Mouse (Mus musculus) kidney, adult 10 weeks (tissue): ENCODE measurements around the gene Suds3. TPM values are rescaled to one million over a fixed set of nuclear protein-coding genes. Genes with fewer than 3 reads are reported as not detected.

Source experiments
- polyA plus RNA-seq: library from polyadenylated mRNA; stranded (reverse); fragments of 350-450 nt; fragmentation: Illumina TruSeq; extraction: RNeasy Lipid Tissue Mini Kit (QIAGEN cat#74804); gene quantifications from one replicate; pipeline ENCODE4 v1.2.3, GENCODE M21; 2014; ENCODE audit warnings: low read depth, low replicate concordance

The Suds3 gene
- 32.7 TPM for polyA plus RNA-seq

DNA sequence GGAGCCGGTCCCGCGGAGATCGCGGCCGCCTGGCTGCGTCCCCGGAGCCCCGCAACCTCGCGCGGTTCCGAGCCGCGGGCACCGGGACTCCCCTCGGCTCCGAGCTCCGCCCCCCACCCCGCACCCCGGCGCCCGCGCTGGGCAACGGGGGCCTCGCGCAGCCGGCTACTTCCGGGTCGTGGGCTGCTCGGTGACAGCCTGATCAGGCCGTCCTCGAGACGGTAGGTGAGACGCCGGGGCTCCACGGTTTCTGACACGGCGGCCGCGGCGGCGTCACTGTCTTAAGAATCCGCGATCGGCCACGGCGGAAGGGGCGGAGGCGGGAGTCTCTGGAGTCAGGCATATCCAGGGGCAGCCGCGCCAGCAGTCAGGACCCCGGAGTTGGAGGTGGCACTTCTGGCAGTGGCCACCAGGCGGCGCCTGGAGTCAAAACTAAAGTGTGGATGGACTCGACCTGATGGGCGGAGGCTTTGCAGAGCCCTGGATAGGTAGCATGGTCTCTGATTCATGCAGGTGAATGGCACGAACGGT is at the start of gene Suds3:
TSS of gene Suds3 (minus strand) at position 278 of the 531 bp plus-strand sequence.

DNA sequence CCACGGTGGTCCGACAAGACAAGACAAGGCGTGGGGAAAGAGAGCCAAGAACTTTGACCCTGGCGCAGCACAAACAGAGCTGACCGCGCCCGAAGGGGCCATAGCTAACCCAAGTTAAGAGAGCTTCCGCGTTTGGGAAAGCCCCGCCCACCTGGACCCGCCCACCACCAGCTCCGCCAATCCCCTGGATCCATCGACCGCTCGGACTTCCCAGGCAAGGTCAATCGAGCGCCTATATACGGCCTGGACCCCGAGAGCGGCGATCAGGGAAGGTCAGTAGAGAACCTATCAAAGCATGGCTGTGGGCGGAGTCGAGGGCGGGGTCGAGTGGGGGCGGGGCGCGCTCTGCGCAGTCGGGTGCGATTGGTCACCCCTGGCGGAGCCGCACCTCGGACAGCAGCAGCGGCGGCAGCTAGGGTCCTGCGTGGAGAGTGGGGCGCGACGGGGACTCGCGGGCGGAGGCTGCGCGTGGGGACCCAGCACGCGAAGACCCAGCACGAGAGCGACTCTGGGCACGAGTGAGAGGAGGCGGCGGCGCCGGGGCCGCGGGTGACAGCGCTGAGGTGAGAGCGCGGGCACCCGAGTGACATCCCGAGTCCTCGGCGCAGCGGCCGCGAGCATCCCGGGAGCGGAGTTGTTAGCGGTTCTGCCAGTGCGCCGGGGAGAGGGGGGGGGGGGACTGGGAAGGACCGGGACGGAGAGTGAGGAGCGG is 4.0 kb upstream of the Suds3 start, which contains the start of gene Taok3:
TSS of gene Taok3 (plus strand) at position 353 of the 712 bp plus-strand sequence.

Other genes with a start within 250 kb of the Suds3 start
- gene Taok3, start 4.0 kb upstream of the Suds3 start, polyA plus RNA-seq: 8.2 TPM
- 49.2 TPM for gene Pebp1, start 171.5 kb upstream of the Suds3 start, polyA plus RNA-seq
- gene Vsig10, start 203.0 kb upstream of the Suds3 start, polyA plus RNA-seq: 8.7 TPM
- 25.1 TPM for gene Wsb2, start 241.2 kb upstream of the Suds3 start, polyA plus RNA-seq